Mouse (Mus musculus): ENCODE results near the gene Orm2.

The Orm2 gene

DNA sequence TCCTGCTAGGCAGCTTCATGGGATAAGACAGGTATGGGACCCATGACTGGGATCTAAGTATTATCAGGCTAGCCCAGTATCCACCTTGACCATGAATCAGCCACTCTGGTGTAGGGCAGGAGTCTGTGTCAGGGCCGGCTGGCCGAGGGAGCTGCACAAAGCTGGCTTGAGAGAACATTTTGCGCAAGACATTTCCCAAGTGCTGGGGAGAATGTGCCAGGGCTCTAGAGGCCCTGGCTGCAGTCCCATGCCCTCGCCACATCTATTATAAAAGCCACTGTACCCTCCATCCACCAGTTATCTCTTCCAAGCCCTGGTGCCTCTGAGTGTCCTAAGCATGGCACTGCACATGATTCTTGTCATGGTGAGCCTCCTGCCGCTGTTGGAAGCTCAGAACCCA, at the start of gene Orm2:
Gene Orm2 (plus strand): TSS at position 300 of the 400 bp plus-strand sequence.
- DNase-seq (ENCODE audit: low spot score), result no peak

DNA sequence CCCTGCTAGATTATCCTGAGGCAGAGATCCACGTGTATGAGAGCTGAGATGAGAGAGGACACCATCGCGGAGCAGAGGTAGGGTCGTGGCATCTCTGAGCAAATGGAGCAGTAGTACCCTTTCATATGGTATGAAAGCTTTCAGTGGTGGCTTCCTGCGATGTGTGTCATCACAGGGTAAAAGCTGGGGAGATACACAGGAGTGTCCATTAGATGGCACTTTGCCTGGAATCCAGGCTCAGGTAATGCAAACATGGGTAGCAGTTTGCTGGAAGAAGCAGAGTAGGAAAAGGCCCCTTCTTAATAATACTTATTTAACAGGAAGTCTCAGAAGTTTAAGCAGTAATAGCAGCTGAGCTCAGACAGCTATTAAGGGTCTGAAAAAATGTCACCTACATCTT, 48.2 kb upstream of the Orm2 start:
- no peak for DNase-seq (ENCODE audit: low spot score)

DNA sequence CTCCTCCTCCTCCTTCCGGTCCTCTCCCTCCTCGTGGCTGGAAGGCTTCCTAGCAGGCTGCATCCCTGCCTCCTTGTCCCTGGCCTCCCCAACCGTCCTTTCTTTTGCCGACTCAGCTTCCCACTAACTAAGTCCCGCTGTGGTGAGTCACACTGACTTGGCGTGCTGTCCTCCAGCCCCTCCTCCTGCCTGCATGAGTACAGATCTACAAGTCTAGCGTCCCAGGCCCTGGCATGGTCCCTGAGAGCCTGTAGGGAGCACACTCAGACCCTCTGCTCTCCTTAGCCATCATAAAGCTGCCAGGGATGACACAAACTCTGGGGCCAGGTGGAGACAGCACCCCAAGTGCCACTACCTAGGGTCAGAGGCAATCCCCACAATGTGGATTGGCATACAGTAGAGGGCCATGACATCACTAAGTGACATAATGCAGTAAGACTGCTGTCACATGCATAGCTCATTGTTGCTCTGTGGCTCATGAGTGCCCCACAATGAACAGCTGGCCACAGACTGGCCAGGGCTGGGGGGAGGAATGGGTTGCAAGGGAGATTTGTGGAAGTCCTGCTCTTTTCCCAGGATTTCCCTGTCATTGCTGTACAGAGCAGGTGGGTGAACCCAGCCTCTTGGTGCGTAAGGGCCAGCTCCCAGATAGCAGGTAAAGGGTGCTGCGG, 46.0 kb upstream of the Orm2 start:
- DNase-seq (ENCODE audit: low spot score), result peak; percentile 71

DNA sequence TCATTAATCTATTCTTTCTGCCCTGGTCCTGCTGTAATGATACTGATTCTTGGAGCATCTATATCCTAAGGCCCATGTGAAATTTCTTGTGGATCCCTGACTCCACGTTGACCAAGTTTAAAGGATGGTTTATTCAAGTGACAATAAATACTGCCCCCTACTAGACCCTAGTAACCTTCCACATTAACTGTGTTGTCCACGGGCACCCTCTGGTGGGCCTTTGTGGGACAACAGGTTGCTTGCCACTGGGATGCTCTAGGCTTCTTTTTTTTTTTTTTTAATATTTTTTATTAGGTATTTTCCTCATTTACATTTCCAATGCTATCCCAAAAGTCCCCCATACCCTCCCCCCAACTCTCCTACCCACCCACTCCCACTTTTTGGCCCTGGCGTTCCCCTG, 42.7 kb upstream of the Orm2 start:
- DNase-seq (ENCODE audit: low spot score), result peak; percentile 70

DNA sequence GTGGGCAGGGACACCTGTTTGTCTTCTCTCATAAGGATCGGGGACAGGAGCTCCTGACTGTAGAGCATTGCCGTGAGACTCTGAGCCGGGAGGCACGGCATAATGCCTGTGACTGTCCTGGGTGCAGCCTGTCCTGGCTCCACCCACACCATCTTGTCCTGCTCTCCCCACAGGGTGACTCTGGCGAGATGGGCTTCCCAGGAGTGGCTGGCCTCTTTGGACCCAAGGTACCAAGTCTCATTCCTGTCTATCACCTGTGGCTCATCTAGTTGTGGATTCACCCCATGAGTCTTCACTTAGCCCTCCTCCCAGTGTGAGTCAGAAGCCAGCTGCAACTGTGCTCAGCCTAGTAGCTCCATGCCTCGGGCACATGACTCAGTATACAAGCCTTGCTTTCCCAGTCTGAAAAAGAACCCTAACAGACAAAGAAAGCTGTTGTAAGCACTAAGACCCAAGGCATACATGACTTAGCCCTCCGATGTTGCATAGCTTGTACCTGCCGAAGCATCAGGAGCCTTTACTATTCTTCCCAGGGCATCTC, 38.9 kb upstream of the Orm2 start:
- no peak for DNase-seq (ENCODE audit: low spot score)

DNA sequence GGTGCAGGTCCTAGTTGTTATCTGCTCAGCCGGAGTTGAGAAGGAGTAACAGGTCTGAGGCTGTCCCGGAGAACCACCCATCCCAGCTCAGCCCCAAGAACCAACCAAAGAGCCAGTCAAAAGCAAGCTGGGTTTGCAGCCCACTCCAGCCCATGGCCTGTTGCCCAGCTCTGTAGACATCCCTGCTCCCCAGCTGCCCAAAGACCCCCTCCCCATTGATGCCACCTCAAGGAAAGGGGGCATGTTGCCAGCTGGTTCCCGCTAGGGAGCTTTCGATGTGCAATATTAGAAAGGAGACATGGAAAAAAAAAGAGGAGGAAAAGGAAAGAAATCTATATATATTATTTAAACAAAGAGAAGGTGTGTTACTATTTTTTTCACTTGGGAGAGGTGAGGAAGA, 28.8 kb upstream of the Orm2 start:
- no peak for DNase-seq (ENCODE audit: low spot score)

DNA sequence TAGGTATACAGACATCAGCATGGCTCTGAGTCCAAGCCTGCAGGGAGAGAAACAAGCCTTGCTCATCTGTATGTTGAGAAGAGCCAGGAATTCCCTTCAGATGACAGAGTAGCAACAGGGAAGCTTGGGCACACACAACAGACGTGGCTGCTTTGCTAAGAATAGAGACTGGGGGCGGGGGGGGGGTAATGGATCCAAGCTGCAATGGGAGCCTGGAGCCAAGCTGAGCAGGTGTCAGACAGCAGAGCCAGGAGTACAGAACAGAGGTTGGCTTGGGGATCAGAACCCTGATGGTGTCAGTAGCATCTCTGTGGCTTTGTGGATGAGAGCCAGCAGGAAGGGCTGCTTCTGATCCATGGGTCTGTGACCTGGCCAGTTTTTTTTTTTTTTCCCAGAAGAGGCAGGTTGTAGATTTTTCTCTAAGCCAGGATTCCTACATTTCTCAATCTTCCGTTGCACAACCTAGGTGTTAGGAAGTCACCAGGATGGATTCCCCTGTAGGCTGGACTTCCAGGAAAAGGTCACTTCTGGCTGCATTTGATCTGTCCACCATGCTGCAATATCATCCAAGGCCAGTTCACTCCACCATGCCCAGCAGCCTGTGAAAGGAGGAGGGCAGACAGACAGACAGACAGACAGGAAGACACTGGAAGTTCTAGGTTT, 23.7 kb upstream of the Orm2 start:
- DNase-seq (ENCODE audit: low spot score), result no peak

DNA sequence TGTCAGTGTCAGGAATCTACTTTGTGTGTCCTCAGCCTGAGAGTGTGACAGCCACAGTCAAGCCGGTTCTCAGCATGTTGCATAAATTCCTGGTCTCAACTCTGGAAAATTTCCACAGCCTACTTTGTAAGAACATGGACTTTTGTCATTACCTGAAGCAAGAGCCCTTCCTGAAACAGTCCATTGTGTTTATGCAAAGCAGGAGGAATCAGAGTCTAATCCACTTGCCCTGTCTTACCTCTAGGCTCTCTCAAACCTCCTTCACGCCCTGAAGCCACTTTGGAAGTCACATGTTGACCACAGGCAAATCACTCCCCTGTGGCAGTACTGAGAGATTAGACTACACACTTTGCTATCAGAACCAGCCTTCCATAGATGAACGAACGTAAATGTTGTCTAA, 19.8 kb upstream of the Orm2 start:
- no peak for DNase-seq (ENCODE audit: low spot score)

DNA sequence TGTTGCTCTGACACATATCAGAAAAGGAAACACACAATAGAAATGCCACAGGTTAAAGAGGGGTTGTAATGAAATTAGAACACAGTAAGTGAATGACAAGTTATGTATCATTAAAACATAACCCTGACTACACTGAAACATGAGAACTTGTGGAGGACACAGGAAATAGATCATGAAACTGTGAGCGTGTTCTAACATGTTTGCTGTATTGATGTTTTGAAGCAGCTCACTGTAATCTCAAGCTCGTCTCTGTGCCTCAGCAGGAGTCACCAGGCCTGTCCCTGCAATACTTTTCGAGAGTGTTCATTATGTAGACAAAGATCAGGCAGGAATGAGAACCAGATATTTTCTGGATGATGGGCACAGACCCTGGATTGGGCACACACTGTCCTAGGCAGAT, 18.6 kb upstream of the Orm2 start:
- DNase-seq (ENCODE audit: low spot score), result no peak

DNA sequence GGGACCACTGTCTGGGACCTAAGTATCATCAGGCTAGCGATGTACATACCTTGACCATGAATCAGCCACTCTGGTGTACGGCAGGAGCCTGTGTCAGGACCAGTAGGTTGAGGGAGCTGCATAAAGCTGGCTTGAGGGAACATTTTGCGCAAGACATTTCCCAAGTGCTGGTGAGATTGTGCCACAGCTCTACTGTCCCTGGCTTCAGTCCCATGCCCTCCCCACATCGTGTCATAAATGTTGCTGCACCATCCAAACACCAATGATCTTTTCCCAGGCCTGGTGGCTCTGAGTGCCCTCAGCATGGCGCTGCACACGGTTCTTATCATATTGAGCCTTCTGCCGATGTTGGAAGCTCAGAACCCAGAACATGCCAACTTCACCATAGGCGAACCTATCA, 18.0 kb upstream of the Orm2 start, which contains the start of gene Orm1:
Gene Orm1 (plus strand): TSS at position 266 of the 400 bp plus-strand sequence.
- DNase-seq (ENCODE audit: low spot score), result no peak

DNA sequence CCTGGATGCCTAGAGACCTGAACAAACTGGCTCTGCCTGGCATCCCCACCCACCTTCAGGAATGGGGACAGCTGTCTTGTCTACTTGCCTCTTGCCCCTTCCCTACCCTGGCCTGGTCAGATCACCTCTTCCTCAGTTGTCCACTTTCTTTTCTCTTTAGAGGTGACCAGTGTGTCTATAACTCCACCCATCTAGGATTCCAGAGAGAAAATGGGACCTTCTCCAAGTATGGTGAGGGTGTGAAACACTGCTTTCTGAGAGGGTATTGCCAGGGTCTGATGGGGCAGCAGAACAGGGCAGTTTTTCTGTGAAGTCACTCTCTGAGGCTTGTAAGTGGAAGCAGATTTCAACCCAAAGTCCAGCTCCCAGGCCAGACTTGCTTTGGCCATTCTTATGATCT, 17.0 kb upstream of the Orm2 start:
- no peak for DNase-seq (ENCODE audit: low spot score)

DNA sequence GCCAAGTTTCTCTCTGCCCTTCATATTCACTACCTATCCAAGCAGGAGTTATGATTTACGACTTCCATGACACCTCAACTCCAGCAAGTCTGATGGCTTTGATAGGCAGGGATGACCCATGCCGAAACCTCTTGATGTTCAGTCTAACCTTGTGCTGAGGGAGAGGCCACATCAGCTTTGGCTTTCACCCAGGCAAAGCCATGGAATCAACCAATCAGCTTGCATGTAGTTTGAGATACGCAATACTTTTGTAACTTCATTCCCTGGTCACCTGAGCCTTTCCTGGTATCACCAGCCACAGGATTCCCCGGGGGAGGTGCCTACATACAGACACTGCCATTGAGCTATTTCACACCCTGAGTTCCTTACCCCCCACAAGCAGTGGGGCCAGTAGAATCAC, 15.6 kb upstream of the Orm2 start:
- no peak for DNase-seq (ENCODE audit: low spot score)

DNA sequence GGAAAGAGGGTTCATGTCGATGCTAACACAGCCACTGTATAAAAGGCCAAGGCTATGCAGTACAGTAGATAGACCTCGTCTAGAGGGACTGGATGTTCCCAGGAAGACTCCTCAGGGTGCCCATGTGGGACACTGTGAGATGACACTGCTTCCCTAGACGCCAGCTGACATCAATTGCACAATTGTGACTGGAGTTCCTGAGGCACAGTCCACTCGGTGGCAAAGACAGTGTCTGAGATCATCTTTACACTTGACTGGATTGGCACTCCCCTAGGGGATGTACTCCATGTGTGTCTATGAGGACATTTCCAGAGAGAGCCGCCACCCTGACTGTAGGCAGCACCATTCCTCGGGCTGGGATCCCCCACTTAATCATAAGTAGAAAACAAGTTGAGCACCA, 13.7 kb upstream of the Orm2 start:
- DNase-seq (ENCODE audit: low spot score), result no peak

DNA sequence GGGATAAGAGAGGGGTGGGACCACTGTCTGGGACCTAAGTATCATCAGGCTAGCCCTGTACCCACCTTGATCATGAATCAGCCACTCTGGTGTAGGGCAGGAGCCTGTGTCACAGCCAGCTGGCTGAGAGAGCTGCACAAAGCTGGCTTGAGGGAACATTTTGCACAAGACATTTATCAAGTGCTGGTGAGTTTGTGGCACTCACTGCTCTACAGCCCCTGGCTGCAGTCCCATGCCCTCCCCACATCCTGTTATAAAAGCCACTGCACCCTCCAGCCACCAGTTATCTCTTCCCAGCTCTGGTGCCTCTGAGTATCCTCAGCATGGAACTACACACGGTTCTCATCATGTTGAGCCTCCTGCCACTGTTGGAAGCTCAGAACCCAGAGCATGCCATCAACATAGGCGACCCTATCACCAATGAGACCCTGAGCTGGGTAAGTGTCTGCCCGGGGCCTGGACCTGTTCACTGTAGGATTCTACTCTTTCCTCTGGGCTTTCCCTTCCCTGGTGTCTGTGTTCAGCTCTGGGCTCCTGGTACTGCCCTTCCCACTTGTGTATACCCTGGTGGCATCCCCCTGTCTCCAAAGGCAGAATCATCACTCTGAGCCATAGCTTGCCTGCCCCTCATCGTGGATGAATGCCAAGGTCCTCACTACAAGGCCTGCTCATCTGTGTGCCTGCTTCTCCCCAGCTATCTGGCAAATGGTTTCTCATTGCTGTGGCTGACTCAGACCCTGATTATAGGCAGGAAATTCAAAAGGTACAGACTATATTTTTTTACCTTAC, 6.2 kb upstream of the Orm2 start, which contains the start of gene Orm3:
Gene Orm3 (plus strand): TSS at position 286 of the 789 bp plus-strand sequence.
- no peak for DNase-seq (ENCODE audit: low spot score)

DNA sequence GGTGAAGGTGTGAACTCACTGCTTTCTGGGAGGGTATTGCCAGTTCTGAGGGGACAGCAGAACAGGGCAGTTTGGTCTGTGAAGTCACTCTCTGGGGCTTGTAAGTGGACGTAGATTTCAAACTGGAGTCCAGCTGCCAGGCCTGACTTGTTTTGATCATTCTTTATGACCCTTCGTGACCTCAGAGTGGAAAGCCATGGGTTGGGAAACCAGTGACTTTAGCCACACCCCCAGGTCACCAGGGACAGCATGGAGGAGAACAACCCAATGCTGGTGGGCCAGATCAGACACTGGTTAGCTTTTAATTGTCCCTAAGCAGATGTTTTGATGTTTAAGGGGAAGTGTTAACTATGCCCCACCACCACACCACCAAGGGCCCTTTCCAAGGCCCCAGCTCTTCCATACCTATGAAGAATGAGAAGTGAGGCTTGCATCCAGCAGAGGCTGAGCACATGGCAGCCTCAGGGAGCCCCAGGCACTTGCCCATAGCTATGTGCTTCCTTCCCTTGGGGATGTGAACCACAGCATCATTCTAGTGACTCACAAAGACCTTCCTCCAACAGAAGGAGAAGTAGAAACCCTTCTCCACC, 5.2 kb upstream of the Orm2 start:
- no peak for DNase-seq (ENCODE audit: low spot score)

DNA sequence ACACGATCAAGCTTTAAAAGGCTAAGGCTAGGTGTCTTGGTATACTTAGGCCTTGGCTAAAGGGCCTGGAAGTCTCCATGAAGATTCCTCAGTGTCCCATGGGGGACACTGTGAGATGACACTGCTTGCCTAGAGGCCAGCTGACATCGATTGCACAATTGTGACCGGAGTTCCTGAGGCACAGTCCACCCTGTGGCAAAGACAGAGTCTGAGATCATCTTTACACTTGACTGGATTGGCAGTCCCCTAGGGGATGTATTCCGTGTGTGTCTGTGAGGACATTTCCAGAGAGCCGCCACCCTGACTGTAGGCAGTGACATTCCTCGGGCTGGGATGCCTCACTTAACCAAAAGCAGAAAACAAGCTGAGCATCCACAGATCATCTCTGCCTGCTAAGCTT, 2.4 kb upstream of the Orm2 start:
- DNase-seq (ENCODE audit: low spot score), result no peak

DNA sequence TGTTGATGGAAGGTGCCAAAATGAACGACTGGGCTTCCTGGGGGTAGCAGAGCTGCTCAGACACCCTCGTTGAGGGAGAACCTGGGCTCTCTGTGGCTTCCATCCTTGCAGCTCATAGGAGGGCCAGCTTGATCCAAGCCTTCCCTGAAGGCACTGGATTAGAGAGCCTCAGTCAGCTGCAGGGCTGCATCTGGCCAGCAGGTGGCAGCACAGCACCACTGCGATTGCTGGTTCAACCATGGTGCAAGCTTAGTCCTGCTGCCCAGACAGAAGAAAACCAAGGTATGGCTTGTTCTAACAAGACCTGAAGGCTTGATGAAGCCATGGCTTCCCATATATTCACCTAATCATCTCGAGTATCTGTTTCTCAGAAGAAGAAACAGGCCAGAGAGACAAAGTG, 6.3 kb downstream of the Orm2 start:
- peak; percentile 86 for DNase-seq (ENCODE audit: low spot score)

DNA sequence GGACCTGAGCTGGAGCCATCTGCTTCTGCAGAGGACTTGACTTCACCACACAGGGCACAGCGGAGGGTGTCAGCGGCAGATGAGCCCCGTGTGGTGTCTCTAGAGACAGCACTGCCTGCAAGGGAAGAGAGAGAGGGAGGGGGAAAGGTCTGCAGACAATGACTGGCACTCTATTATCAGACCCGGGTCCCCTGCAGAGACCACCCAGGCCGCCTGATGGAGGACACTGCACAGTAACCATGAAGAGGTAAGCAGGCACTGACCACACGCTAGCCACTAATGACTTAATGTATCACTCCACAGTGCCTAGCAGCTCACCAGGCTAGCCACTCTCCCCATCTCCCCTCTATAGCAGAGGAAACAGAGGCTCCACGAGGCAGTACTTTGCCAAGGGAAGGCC, 8.6 kb downstream of the Orm2 start:
- no peak for DNase-seq (ENCODE audit: low spot score)

DNA sequence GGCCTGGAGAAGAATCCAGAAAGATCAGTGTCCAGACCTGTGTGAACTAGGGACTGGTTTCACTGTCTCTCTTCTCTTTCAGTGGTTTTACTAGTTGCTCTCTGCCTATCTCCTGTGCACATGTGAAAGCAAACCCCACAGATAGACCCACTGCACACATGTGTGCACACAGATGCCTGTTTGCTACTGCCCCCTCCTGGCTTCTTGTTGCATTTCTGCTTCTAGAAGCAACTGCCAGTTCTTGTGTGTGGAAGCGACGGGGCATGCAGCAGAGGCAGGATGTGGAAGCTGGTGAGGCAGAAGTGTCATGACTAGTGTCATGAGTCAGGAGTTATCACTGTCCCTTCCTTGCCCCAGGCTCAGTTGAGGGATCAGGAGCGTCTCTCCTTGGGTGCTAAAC, 9.6 kb downstream of the Orm2 start:
- DNase-seq (ENCODE audit: low spot score), result peak; percentile 30

DNA sequence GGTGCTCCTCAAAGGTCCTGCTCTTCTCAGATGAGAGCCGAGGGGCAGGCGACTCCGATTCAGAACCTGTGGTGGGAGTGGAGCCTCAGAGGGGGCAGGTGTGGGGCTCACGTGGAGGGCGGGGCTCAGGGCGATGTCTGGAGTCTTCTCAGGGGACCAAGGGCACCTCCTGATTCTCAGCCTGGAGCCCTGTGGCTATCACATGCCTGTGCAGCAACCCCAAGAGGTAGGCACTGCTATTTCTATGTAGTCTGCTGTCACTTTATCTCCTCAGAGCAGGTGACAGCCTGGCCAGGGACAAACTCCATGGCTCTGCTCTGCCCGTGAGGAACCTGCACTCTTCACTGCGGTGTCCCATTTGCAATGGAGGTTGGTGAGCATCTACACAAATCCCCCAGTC, 11.2 kb downstream of the Orm2 start:
- DNase-seq (ENCODE audit: low spot score), result no peak

DNA sequence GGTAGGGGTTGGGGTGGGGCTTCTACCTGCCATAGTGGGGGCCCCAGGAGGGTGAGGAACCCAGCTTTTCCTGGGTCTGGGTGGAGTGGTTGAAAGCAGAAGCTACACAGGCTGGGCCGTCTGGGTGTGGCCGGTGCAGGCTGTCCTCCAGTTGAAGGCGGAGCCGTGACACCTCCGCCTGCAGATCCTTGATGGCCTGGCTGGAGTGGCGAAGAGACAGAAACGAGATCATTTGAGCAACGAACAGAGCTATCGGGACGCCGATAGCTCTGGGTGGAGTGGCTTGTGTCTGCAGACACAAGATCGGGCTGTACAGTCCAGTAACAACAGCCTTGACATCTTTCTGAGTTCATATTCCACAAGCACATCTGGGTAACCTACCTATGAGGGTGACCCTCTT, 12.1 kb downstream of the Orm2 start:
- DNase-seq (ENCODE audit: low spot score), result no peak

DNA sequence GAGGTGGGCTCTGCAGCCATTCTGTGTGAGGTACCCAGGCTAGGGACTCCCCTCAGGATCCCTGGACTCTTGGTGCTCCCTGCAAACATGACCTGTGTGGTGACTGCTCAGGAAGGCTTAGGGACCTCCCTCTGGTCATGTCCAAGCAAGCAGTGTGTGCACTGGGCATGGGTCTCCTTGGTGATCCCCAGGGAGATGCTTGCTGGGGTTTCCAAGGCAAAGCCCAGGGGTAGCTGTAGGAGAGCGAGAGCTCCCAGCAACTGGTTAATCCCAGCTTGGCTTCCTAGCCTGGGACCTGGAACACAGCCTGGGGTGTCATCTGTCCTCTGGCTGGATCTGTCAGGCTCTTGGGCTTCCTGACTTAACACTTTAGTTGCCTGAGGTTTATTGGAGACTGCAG, 13.1 kb downstream of the Orm2 start:
- DNase-seq (ENCODE audit: low spot score), result peak; percentile 30

DNA sequence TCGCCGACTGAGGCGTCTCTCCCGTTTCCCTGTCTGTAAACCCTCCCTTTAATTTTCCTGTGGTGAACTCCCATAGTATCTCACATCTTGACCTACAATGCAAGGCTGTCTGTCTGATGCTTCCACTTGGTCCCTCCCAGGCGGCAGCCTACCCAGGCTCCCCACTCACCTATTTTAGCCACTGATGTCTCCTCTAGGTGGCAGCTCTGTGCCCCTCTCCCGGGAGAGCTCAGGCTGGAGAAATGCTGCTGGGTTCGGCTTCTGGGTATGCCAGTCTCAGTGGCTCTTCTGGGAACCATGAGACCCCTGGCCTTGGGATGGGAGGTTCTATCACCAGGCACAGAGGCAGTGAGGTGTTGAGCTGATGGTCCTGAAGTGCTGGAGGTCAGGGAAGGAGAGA, 15.2 kb downstream of the Orm2 start:
- no peak for DNase-seq (ENCODE audit: low spot score)
